Mouse (Mus musculus): ENCODE results near the gene Ppy. TPM values are rescaled to one million over a fixed set of nuclear protein-coding genes. Genes with fewer than 3 reads are reported as not detected.

Ppy gene
- polyA plus RNA-seq, 1 experiment from 2014 or later = 6.0 TPM

DNA sequence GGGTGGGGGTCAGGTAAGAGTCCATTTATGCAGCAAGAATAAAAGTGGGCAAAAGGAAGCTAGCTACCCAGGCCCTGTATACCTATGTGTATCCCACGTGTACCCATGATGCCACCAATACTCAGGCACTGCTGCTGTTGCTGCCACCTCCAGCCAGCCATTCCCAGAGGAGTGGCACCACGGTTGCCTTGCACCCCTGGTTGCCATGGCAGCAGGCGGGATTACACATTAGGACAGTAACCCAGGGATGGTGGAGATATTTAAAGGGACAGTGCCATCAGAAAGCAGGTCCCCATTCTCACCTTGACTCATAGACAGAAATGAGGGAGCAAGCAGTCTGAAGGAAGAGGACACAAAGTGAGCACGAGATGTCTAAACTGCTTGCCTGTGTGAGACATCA lies 17.9 kb downstream of the Ppy start:
- H3K9me3 ChIP-seq (replicated peaks; ENCODE audit: control insufficient read depth, low read length) = no peaks in the 10 kb centered on the region
- WGBS = 60% methylated on average over 4 of the region's 4 CpGs
- no peak overlapping the region for H3K27ac ChIP-seq (ENCODE audit: low read length)
- H3K27me3 ChIP-seq (ENCODE audit: control insufficient read depth, insufficient read depth, low read length) = no peaks in the 10 kb centered on the region
- ATAC-seq (ENCODE audit: insufficient read depth, low FRiP score) = no peak
- H3K9ac ChIP-seq (ENCODE audit: low read length) = no peak overlapping the region
- no peak overlapping the region for H3K4me3 ChIP-seq (replicated peaks; ENCODE audit: low read length)
- H3K4me1 ChIP-seq (ENCODE audit: control insufficient read depth, insufficient read depth, low read length) = peaks cover 15% of the 10 kb centered on the region
- no peak overlapping the region for H3K4me2 ChIP-seq (ENCODE audit: low read depth, low read length)
- no peaks in the 10 kb centered on the region for H3K36me3 ChIP-seq (ENCODE audit: control insufficient read depth, insufficient read depth, low read length)

DNA sequence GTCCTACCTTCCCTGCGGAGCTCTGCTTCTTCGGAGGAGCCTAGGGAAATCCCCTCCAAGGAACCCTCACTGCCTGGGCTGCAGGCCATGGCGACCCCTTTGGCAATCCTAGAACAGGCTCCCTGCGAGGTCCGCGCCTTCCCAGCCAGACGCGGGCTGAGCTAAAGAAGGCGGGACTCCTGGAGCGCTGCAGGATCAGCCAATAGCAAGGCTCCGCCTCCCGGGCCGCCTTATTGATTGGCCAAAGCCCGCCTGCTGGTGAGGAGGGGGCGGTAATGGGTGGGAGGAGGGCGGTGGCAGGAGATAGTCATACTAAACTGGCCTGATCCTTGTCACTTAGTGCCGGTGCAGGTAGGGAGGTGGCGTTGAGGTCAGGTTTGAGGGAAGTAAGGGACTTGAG lies 18.8 kb downstream of the Ppy start:
- no peaks in the 10 kb centered on the region for H3K36me3 ChIP-seq (ENCODE audit: control insufficient read depth, insufficient read depth, low read length)
- ATAC-seq (ENCODE audit: insufficient read depth, low FRiP score) = peak; percentile 89; the same call in 1 of the 2 replicates
- peaks cover 15% of the 10 kb centered on the region for H3K4me1 ChIP-seq (ENCODE audit: control insufficient read depth, insufficient read depth, low read length)
- WGBS = under 1% methylated on average over 18 of the region's 18 CpGs
- H3K27me3 ChIP-seq (ENCODE audit: control insufficient read depth, insufficient read depth, low read length) = no peaks in the 10 kb centered on the region
- peak overlapping the region; percentile 52 for H3K4me3 ChIP-seq (replicated peaks; ENCODE audit: low read length)
- peak overlapping the region; percentile 73 for H3K9ac ChIP-seq (ENCODE audit: low read length)
- peak overlapping the region; percentile 95 for H3K4me2 ChIP-seq (ENCODE audit: low read depth, low read length)
- no peaks in the 10 kb centered on the region for H3K9me3 ChIP-seq (replicated peaks; ENCODE audit: control insufficient read depth, low read length)
- no peak overlapping the region for H3K27ac ChIP-seq (ENCODE audit: low read length)

DNA sequence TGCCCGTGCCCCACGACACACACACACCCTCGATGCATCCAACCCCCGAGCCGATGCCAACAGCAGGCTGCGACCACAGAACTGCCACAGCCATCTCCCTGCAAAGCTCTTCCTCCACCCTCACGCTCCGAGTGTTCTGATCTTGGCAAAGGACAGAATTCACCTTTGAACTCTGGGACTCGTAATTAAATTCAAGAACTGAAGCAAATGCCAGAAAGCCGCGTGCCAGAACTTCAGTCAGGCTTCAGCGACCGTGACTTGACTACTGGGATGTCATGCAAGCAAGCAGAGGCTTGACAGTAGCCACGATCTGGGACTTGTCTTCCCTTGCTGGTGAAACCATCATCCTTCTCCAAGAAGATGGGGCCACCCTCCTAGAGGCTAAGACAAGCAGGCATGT lies 27.4 kb downstream of the Ppy start:
- no peaks in the 10 kb centered on the region for H3K9me3 ChIP-seq (replicated peaks; ENCODE audit: control insufficient read depth, low read length)
- ATAC-seq (ENCODE audit: insufficient read depth, low FRiP score) = no peak
- H3K4me1 ChIP-seq (ENCODE audit: control insufficient read depth, insufficient read depth, low read length) = 0 out of 2 replicates have a peak, but pooled peaks cover 12% of the 10 kb centered on the region
- H3K36me3 ChIP-seq (ENCODE audit: control insufficient read depth, insufficient read depth, low read length) = no peaks in the 10 kb centered on the region
- 86% methylated on average over 14 of the region's 14 CpGs for WGBS
- H3K4me3 ChIP-seq (replicated peaks; ENCODE audit: low read length) = no peak overlapping the region
- H3K4me2 ChIP-seq (ENCODE audit: low read depth, low read length) = no peak overlapping the region
- no peak overlapping the region for H3K9ac ChIP-seq (ENCODE audit: low read length)
- H3K27me3 ChIP-seq (ENCODE audit: control insufficient read depth, insufficient read depth, low read length) = no peaks in the 10 kb centered on the region
- no peak overlapping the region for H3K27ac ChIP-seq (ENCODE audit: low read length)

DNA sequence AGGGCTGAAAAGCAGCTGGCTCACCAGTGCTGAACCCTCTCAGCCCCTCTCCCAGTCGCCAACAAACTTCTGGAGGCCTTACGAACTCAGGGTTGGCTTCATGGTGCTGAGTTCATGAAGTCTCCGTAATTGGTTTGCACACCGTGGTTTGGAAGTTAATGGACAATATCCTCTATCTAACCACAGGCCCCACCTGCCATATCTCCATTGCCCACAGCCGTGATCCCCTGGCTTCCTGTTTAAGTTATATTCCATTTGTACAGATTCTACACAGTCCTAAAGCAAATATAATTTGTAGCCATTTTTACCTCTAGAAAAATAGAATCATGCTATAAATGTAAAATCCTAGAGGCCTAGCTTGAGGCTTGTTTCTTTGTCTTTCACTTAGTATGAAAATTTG lies 28.4 kb downstream of the Ppy start:
- Histone ChIP-seq H3K27ac (ENCODE audit: low read length) (no peak overlapping the region), H3K4me2 (ENCODE audit: low read depth, low read length) (no peak overlapping the region), H3K4me1 (ENCODE audit: control insufficient read depth, insufficient read depth, low read length) (0 out of 2 replicates have a peak, but pooled peaks cover 12% of the 10 kb centered on the region), H3K9me3 (replicated peaks; ENCODE audit: control insufficient read depth, low read length) (no peaks in the 10 kb centered on the region), H3K27me3 (ENCODE audit: control insufficient read depth, insufficient read depth, low read length) (no peaks in the 10 kb centered on the region), H3K9ac (ENCODE audit: low read length) (no peak overlapping the region), H3K36me3 (ENCODE audit: control insufficient read depth, insufficient read depth, low read length) (no peaks in the 10 kb centered on the region), H3K4me3 (replicated peaks; ENCODE audit: low read length) (no peak overlapping the region)
- 58% methylated on average over 5 of the region's 5 CpGs for WGBS
- ATAC-seq (ENCODE audit: insufficient read depth, low FRiP score) = no peak

DNA sequence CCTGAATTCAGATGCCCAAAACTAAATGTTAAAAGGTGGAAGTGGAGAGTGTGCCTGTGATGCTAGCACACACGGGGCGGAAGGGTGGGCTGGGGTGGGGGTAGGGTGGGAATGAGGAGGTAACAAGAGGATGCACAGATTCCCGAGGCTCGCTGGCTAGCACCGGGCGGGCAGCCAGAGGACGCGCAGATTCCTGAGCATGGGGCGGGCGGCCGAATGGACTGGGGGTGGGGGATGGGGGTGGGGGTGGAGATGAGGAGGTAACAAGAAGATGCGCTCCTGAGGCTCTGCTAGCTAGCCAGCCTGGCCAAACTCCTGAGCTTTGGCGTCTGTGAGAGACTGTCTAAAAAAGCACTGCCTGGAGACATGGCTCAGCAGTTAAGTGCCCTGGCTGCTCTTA lies 30.7 kb downstream of the Ppy start:
- no peaks in the 10 kb centered on the region for H3K36me3 ChIP-seq (ENCODE audit: control insufficient read depth, insufficient read depth, low read length)
- H3K4me1 ChIP-seq (ENCODE audit: control insufficient read depth, insufficient read depth, low read length) = 0 out of 2 replicates have a peak, but pooled peaks cover 12% of the 10 kb centered on the region
- ATAC-seq (ENCODE audit: insufficient read depth, low FRiP score) = no peak
- peak overlapping the region; percentile 23; the same call in 1 of the 2 replicates for H3K9ac ChIP-seq (ENCODE audit: low read length)
- peak overlapping the region; percentile 0; the same call in 1 of the 2 replicates for H3K4me3 ChIP-seq (replicated peaks; ENCODE audit: low read length)
- WGBS = 10% methylated on average over 13 of the region's 13 CpGs
- no peaks in the 10 kb centered on the region for H3K9me3 ChIP-seq (replicated peaks; ENCODE audit: control insufficient read depth, low read length)
- peak overlapping the region; percentile 38 for H3K4me2 ChIP-seq (ENCODE audit: low read depth, low read length)
- H3K27me3 ChIP-seq (ENCODE audit: control insufficient read depth, insufficient read depth, low read length) = no peaks in the 10 kb centered on the region
- H3K27ac ChIP-seq (ENCODE audit: low read length) = no peak overlapping the region

DNA sequence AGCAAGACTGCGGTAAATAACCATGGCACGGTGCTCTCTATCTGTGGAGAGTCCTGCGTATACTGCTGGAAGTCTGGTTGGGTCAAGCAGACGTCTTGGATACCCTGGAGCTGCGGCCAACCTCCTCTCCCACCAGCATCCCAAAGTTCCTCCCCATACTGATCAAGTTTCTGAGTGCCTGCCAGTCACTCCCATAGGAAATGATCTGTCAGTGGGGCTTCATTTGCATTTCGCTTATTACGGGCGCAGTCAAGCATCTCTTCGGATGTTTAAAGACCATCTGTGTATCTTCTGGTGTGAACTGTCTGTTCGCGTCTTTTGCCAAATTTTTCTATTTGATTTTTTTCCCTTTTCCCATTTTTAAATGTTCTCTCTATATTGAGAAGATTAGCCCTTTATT lies 31.5 kb downstream of the Ppy start:
- Histone ChIP-seq H3K4me1 (ENCODE audit: control insufficient read depth, insufficient read depth, low read length) (0 out of 2 replicates have a peak, but pooled peaks cover 12% of the 10 kb centered on the region), H3K9me3 (replicated peaks; ENCODE audit: control insufficient read depth, low read length) (no peaks in the 10 kb centered on the region), H3K27ac (ENCODE audit: low read length) (no peak overlapping the region), H3K36me3 (ENCODE audit: control insufficient read depth, insufficient read depth, low read length) (no peaks in the 10 kb centered on the region), H3K27me3 (ENCODE audit: control insufficient read depth, insufficient read depth, low read length) (no peaks in the 10 kb centered on the region), H3K9ac (ENCODE audit: low read length) (no peak overlapping the region), H3K4me2 (ENCODE audit: low read depth, low read length) (no peak overlapping the region), H3K4me3 (replicated peaks; ENCODE audit: low read length) (no peak overlapping the region)
- 67% methylated on average over 11 of the region's 11 CpGs for WGBS
- no peak for ATAC-seq (ENCODE audit: insufficient read depth, low FRiP score)

DNA sequence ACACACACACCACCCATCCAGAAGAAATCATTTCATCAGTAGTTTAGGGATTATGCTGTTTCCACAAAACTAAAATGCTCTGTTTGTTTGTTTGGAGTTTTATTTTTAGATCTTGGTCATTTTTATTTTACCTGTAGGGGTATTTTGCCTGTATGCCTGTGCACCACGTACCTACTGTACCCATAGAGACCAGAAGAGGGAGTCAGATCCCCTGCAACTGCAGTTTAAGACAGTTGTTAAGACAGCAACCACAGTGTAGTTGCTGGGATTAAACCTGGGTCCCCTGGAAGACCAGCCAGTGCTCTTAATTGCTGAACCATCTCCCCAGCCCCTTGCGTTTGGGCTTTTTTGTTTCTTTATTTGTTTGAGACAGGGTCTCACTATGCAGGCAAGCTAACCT lies 32.1 kb downstream of the Ppy start:
- Histone ChIP-seq H3K4me3 (replicated peaks; ENCODE audit: low read length) (no peak overlapping the region), H3K36me3 (ENCODE audit: control insufficient read depth, insufficient read depth, low read length) (no peaks in the 10 kb centered on the region), H3K9ac (ENCODE audit: low read length) (no peak overlapping the region), H3K4me2 (ENCODE audit: low read depth, low read length) (no peak overlapping the region), H3K27me3 (ENCODE audit: control insufficient read depth, insufficient read depth, low read length) (no peaks in the 10 kb centered on the region), H3K27ac (ENCODE audit: low read length) (no peak overlapping the region), H3K4me1 (ENCODE audit: control insufficient read depth, insufficient read depth, low read length) (0 out of 2 replicates have a peak, but pooled peaks cover 12% of the 10 kb centered on the region), H3K9me3 (replicated peaks; ENCODE audit: control insufficient read depth, low read length) (no peaks in the 10 kb centered on the region)
- WGBS = 51% methylated on average over 2 of the region's 2 CpGs
- ATAC-seq (ENCODE audit: insufficient read depth, low FRiP score) = no peak

DNA sequence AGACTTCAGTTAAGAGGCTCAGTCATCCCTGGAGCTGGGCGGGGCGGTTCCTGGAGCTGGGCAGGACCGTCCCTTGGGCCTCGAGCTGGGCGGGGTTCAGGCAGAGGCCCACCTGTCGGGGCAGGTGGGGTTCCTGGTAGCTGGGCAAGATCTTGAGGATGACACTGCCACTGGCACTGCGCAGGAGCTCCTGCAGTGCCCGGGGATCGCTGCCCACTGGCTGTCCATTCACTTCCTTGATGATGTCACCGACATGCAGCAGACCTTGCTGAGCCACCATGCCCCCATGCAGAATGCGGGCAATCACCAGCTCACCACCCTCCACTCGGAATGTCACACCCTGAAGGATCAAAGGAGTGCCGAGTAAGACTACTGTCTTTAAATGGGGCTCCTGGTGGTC lies 38.0 kb downstream of the Ppy start:
- Histone ChIP-seq H3K4me2 (ENCODE audit: low read depth, low read length) (no peak overlapping the region), H3K27me3 (ENCODE audit: control insufficient read depth, insufficient read depth, low read length) (no peaks in the 10 kb centered on the region; the same call in 1 of the 2 replicates), H3K4me3 (replicated peaks; ENCODE audit: low read length) (no peak overlapping the region), H3K9me3 (replicated peaks; ENCODE audit: control insufficient read depth, low read length) (no peaks in the 10 kb centered on the region), H3K9ac (ENCODE audit: low read length) (no peak overlapping the region), H3K4me1 (ENCODE audit: control insufficient read depth, insufficient read depth, low read length) (peaks cover 6% of the 10 kb centered on the region; the same call in 1 of the 2 replicates), H3K27ac (ENCODE audit: low read length) (no peak overlapping the region), H3K36me3 (ENCODE audit: control insufficient read depth, insufficient read depth, low read length) (no peaks in the 10 kb centered on the region)
- no peak for ATAC-seq (ENCODE audit: insufficient read depth, low FRiP score)
- 70% methylated on average over 13 of the region's 13 CpGs for WGBS

DNA sequence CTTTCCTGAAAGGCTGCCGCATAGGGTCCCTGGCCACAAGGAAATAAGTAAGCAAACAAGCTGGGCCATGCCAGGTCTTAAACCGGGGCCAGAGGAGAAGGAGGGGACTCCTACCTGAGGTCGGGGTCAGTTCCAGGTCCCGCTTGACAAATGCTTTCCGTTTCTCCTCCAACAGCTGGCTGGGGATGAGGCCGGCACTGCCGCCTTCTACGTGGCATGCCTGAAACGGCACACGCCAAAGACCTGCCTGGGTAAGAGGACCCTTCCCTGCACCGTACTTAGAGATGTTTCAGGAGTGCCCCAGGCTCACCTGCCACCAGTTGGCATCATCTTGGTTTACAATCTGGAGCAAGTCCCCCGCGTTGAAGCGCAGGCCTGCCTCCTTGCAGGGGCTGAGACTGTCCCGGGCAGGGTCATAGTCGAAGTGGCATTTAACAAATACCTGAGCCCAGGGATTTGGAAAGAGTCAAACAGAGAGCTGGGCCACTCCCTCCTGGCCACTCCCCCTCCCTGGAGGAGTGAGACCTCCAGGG lies 39.1 kb downstream of the Ppy start:
- Histone ChIP-seq H3K9ac (ENCODE audit: low read length) (no peak overlapping the region), H3K36me3 (ENCODE audit: control insufficient read depth, insufficient read depth, low read length) (no peaks in the 10 kb centered on the region), H3K4me1 (ENCODE audit: control insufficient read depth, insufficient read depth, low read length) (peaks cover 6% of the 10 kb centered on the region; the same call in 1 of the 2 replicates), H3K27ac (ENCODE audit: low read length) (no peak overlapping the region), H3K4me3 (replicated peaks; ENCODE audit: low read length) (no peak overlapping the region), H3K9me3 (replicated peaks; ENCODE audit: control insufficient read depth, low read length) (no peaks in the 10 kb centered on the region), H3K4me2 (ENCODE audit: low read depth, low read length) (no peak overlapping the region), H3K27me3 (ENCODE audit: control insufficient read depth, insufficient read depth, low read length) (no peaks in the 10 kb centered on the region; the same call in 1 of the 2 replicates)
- ATAC-seq (ENCODE audit: insufficient read depth, low FRiP score) = no peak
- 29% methylated on average over 16 of the region's 16 CpGs for WGBS
